Mouse (Mus musculus) limb, embryonic 11.5 days (tissue): ENCODE results near the gene Lhfp. TPM values are rescaled to one million over a fixed set of nuclear protein-coding genes. Genes with fewer than 3 reads are reported as not detected.

Source experiments
- ATAC-seq: fragments of 200-750 bp; cut with Nextera tagmentation; 2 replicates; pipeline ENCODE4 v1.8.0; 2017; ENCODE audit warnings: low read depth; ENCODE audit not compliant: insufficient number of reproducible peaks, low FRiP score, low TSS enrichment
- DNase-seq: peaks from one replicate; pipeline ENCODE4 v3.0.0-alpha.2; 2015; ENCODE audit warnings: low spot score
- H3K27ac ChIP-seq: fragments of 300-500 bp; sonication (generic); replicated peaks from 2 replicates; pipeline ENCODE4 v1.5.1; 2014; ENCODE audit warnings: low read depth, mild to moderate bottlenecking, low read length
- H3K27me3 ChIP-seq: fragments of 300-500 bp; sonication (generic); 2 replicates; pipeline ENCODE4 v1.6.1; 2014; ENCODE audit warnings: mild to moderate bottlenecking, low read length, mixed read lengths; ENCODE audit not compliant: control insufficient read depth, insufficient read depth
- H3K36me3 ChIP-seq: fragments of 300-500 bp; sonication (generic); 2 replicates; pipeline ENCODE4 v1.6.1; 2014; ENCODE audit warnings: mild to moderate bottlenecking, low read length, moderate library complexity, mixed read lengths; ENCODE audit not compliant: control insufficient read depth, insufficient read depth
- H3K4me1 ChIP-seq: fragments of 300-500 bp; sonication (generic); 2 replicates; pipeline ENCODE4 v1.6.1; 2014; ENCODE audit warnings: low read length, mixed read lengths; ENCODE audit not compliant: control insufficient read depth, insufficient read depth
- H3K4me2 ChIP-seq: fragments of 300-500 bp; sonication (generic); 2 replicates; pipeline ENCODE4 v1.6.1; 2014; ENCODE audit warnings: low read depth, mild to moderate bottlenecking, moderate library complexity; ENCODE audit not compliant: severe bottlenecking
- H3K4me3 ChIP-seq: fragments of 300-500 bp; sonication (generic); 2 replicates; pipeline ENCODE4 v1.5.1; 2014; ENCODE audit warnings: low read depth, low read length
- H3K9ac ChIP-seq: fragments of 300-500 bp; sonication (generic); 2 replicates; pipeline ENCODE4 v1.6.1; 2014; ENCODE audit warnings: mild to moderate bottlenecking, low read length
- H3K9me3 ChIP-seq: fragments of 300-500 bp; sonication (generic); 2 replicates; pipeline ENCODE4 v1.6.1; 2016; ENCODE audit warnings: low read length; ENCODE audit not compliant: control insufficient read depth
- WGBS: fragments of 180-500 bp; shearing (Covaris S2); extraction: QIAGEN DNeasy Blood & Tissue Kit; methylation state at CpG from one replicate; pipeline ENCODE4 v1.1.7; 2014; 5-methylcytosine and 5-hydroxymethylcytosine counted together
- polyA plus RNA-seq: library from polyadenylated mRNA; unstranded; fragments of >200 nt; fragmentation: Nextera tagmentation; extraction: Ambion mirVana; gene quantifications from 2 replicates; pipeline ENCODE4 v1.2.1, GENCODE M21; 2014

The Lhfp gene
- polyA plus RNA-seq, 1 experiment from 2014 or later: 61.0 TPM

- H3K4me2 ChIP-seq: no peak overlapping the region
- H3K9me3 ChIP-seq: no peaks in the 10 kb centered on the region
- peaks cover 6% of the 10 kb centered on the region for H3K4me1 ChIP-seq
- no peak overlapping the region for H3K27ac ChIP-seq
- ATAC-seq (no peak), DNase-seq (no peak)
- H3K27me3 ChIP-seq: no peaks in the 10 kb centered on the region
- H3K4me3 ChIP-seq: no peak overlapping the region
- no peak overlapping the region for H3K9ac ChIP-seq
- H3K36me3 ChIP-seq: no peaks in the 10 kb centered on the region
- 72% methylated on average over 5 of the region's 5 CpGs for WGBS
Observed at GRCm38 (mm10) chr3:53036076-53036475, 5.3 kb upstream of the Lhfp start.

GRCm38 (mm10) chr3:53036941-53037340, 4.4 kb upstream of the Lhfp start:
- H3K4me1 ChIP-seq: peaks cover 6% of the 10 kb centered on the region
- no peaks in the 10 kb centered on the region for H3K9me3 ChIP-seq
- H3K27me3 ChIP-seq: no peaks in the 10 kb centered on the region
- no peak for DNase-seq
- no peak overlapping the region for H3K4me2 ChIP-seq
- ATAC-seq: no peak
- H3K36me3 ChIP-seq: no peaks in the 10 kb centered on the region
- WGBS: 88% methylated on average over 7 of the region's 7 CpGs
- no peak overlapping the region for H3K4me3 ChIP-seq
- no peak overlapping the region for H3K9ac ChIP-seq
- no peak overlapping the region for H3K27ac ChIP-seq

- H3K4me3 ChIP-seq: no peak overlapping the region
- ATAC-seq (no peak), DNase-seq (no peak)
- H3K36me3 ChIP-seq: no peaks in the 10 kb centered on the region
- 72% methylated on average over 5 of the region's 5 CpGs for WGBS
- H3K9me3 ChIP-seq: no peaks in the 10 kb centered on the region
- no peak overlapping the region for H3K9ac ChIP-seq
- H3K4me1 ChIP-seq: peaks cover 6% of the 10 kb centered on the region
- no peak overlapping the region for H3K4me2 ChIP-seq
- no peak overlapping the region for H3K27ac ChIP-seq
- no peaks in the 10 kb centered on the region for H3K27me3 ChIP-seq
Observed at GRCm38 (mm10) chr3:53038913-53039312, 2.4 kb upstream of the Lhfp start.

GRCm38 (mm10) chr3:53039746-53040145, 1.6 kb upstream of the Lhfp start:
- WGBS: 83% methylated on average over 8 of the region's 8 CpGs

GRCm38 (mm10) chr3:53040593-53041410, 526 bp upstream of the Lhfp start:
- 0 out of 2 replicates have a peak overlapping the region, but pooled peaks have one; percentile 30 for H3K27ac ChIP-seq
- ATAC-seq (no peak), DNase-seq (peak; percentile 32)
- no peaks in the 10 kb centered on the region for H3K9me3 ChIP-seq
- H3K36me3 ChIP-seq: no peaks in the 10 kb centered on the region
- H3K4me2 ChIP-seq: peak overlapping the region; percentile 84
- H3K4me1 ChIP-seq: peaks cover 11% of the 10 kb centered on the region
- H3K9ac ChIP-seq: peak overlapping the region; percentile 70
- no peaks in the 10 kb centered on the region for H3K27me3 ChIP-seq
- 5% methylated on average over 17 of the region's 17 CpGs for WGBS
- peak overlapping the region; percentile 62 for H3K4me3 ChIP-seq

More at GRCm38 (mm10) chr3:53039746-53040145, 1.6 kb upstream of the Lhfp start:
- Histone ChIP-seq H3K36me3 (no peaks in the 10 kb centered on the region), H3K9me3 (no peaks in the 10 kb centered on the region), H3K4me1 (peaks cover 8% of the 10 kb centered on the region), H3K4me3 (no peak overlapping the region), H3K9ac (no peak overlapping the region), H3K27ac (no peak overlapping the region), H3K4me2 (no peak overlapping the region), H3K27me3 (no peaks in the 10 kb centered on the region)
- ATAC-seq (no peak), DNase-seq (no peak)

GRCm38 (mm10) chr3:53042240-53042567, 876 bp downstream of the Lhfp start:
- H3K27me3 ChIP-seq: no peaks in the 10 kb centered on the region
- peak overlapping the region; percentile 62 for H3K4me3 ChIP-seq
- peak overlapping the region; percentile 32; the same call in 1 of the 2 replicates for H3K27ac ChIP-seq
- H3K9me3 ChIP-seq: no peaks in the 10 kb centered on the region
- no peaks in the 10 kb centered on the region for H3K36me3 ChIP-seq
- ATAC-seq: 0 out of 2 replicates have a peak, but pooled peaks have one; percentile 16
- peaks cover 11% of the 10 kb centered on the region for H3K4me1 ChIP-seq
- H3K4me2 ChIP-seq: peak overlapping the region; percentile 84
- no peak for DNase-seq
- H3K9ac ChIP-seq: peak overlapping the region; percentile 70
- 21% methylated on average over 9 of the region's 9 CpGs for WGBS

GRCm38 (mm10) chr3:53043206-53043780, 2.0 kb downstream of the Lhfp start:
- no peak for DNase-seq
- no peak for ATAC-seq
- Histone ChIP-seq H3K4me1 (peaks cover 11% of the 10 kb centered on the region), H3K9ac (no peak overlapping the region), H3K9me3 (no peaks in the 10 kb centered on the region), H3K27me3 (no peaks in the 10 kb centered on the region), H3K4me3 (peak overlapping the region; percentile 5; the same call in 1 of the 2 replicates), H3K4me2 (peak overlapping the region; percentile 31), H3K27ac (no peak overlapping the region), H3K36me3 (no peaks in the 10 kb centered on the region)
- WGBS: 86% methylated on average over 13 of the region's 13 CpGs

GRCm38 (mm10) chr3:53044238-53044637, 2.9 kb downstream of the Lhfp start:
- peak; percentile 77; the same call in 1 of the 2 replicates for ATAC-seq

More at GRCm38 (mm10) chr3:53044238-53044637, 2.9 kb downstream of the Lhfp start:
- 16% methylated on average over 7 of the region's 7 CpGs for WGBS
- H3K27me3 ChIP-seq: no peaks in the 10 kb centered on the region
- no peak overlapping the region for H3K9ac ChIP-seq
- peak; percentile 86 for DNase-seq
- peaks cover 11% of the 10 kb centered on the region for H3K4me1 ChIP-seq
- H3K4me3 ChIP-seq: peak overlapping the region; percentile 17
- peak overlapping the region; percentile 43 for H3K4me2 ChIP-seq
- peak overlapping the region; percentile 73 for H3K27ac ChIP-seq
- H3K36me3 ChIP-seq: no peaks in the 10 kb centered on the region
- H3K9me3 ChIP-seq: no peaks in the 10 kb centered on the region
